Mouse (Mus musculus) midbrain, embryonic 10.5 days (tissue): ENCODE data around the gene Cc2d2b. TPM values are rescaled to one million over a fixed set of nuclear protein-coding genes. Genes with fewer than 3 reads are reported as not detected.
A peak's percentile ranks its signal among the peaks of the same experiment; 100 is the strongest.

Source experiments
- DNase-seq: peaks from one replicate; pipeline ENCODE4 v3.0.0-alpha.2; 2017; ENCODE audit warnings: low spot score
- H3K27ac ChIP-seq: fragments of 300-500 bp; sonication (generic); replicated peaks from 2 replicates; pipeline ENCODE4 v1.5.1; 2016; ENCODE audit warnings: mild to moderate bottlenecking
- H3K27me3 ChIP-seq: fragments of 300-500 bp; sonication (generic); 2 replicates; pipeline ENCODE4 v1.6.1; 2016; ENCODE audit warnings: low read depth, mild to moderate bottlenecking; ENCODE audit not compliant: poor library complexity, severe bottlenecking
- H3K36me3 ChIP-seq: fragments of 300-500 bp; sonication (generic); 2 replicates; pipeline ENCODE4 v1.6.1; 2016; ENCODE audit warnings: mild to moderate bottlenecking, moderate library complexity
- H3K4me1 ChIP-seq: fragments of 300-500 bp; sonication (generic); 2 replicates; pipeline ENCODE4 v1.6.1; 2016
- H3K4me3 ChIP-seq: fragments of 300-500 bp; sonication (generic); 2 replicates; pipeline ENCODE4 v1.5.1; 2016; ENCODE audit warnings: mild to moderate bottlenecking, moderate library complexity
- H3K9me3 ChIP-seq: fragments of 300-500 bp; sonication (generic); replicated peaks from 2 replicates; pipeline ENCODE4 v1.6.1; 2016; ENCODE audit warnings: mild to moderate bottlenecking
- WGBS: fragments of 180-500 bp; shearing (Covaris S2); methylation state at CpG from one replicate; pipeline ENCODE4 v1.1.7; 2016; 5-methylcytosine and 5-hydroxymethylcytosine counted together
- polyA plus RNA-seq: library from polyadenylated mRNA; unstranded; fragments of >200 nt; fragmentation: Nextera tagmentation; extraction: Ambion mirVana; gene quantifications from 2 replicates; pipeline ENCODE4 v1.2.1, GENCODE M21; 2016

The Cc2d2b gene
- polyA plus RNA-seq, 1 experiment from 2014 or later: 0.06 TPM

- H3K36me3 ChIP-seq: no peaks in the 10 kb centered on the region
- no peaks in the 10 kb centered on the region for H3K4me1 ChIP-seq
- no peaks in the 10 kb centered on the region for H3K27me3 ChIP-seq
- DNase-seq: no peak
- H3K27ac ChIP-seq: no peak overlapping the region
- WGBS: 86% methylated on average over 4 of the region's 4 CpGs
- no peaks in the 10 kb centered on the region for H3K9me3 ChIP-seq
- H3K4me3 ChIP-seq: no peak overlapping the region
Observed at GRCm38 (mm10) chr19:40728213-40728612, 20.3 kb upstream of the Cc2d2b start.

GRCm38 (mm10) chr19:40728732-40729420 is 19.7 kb upstream of the Cc2d2b start:
- H3K27ac ChIP-seq: no peak overlapping the region
- H3K36me3 ChIP-seq: no peaks in the 10 kb centered on the region
- no peaks in the 10 kb centered on the region for H3K4me1 ChIP-seq
- no peak overlapping the region for H3K4me3 ChIP-seq
- no peak for DNase-seq
- H3K9me3 ChIP-seq: no peaks in the 10 kb centered on the region
- no peaks in the 10 kb centered on the region for H3K27me3 ChIP-seq
- 77% methylated on average over 12 of the region's 12 CpGs for WGBS

- 85% methylated on average over 10 of the region's 10 CpGs for WGBS
- H3K9me3 ChIP-seq: no peaks in the 10 kb centered on the region
- no peaks in the 10 kb centered on the region for H3K36me3 ChIP-seq
- H3K27ac ChIP-seq: no peak overlapping the region
- no peak overlapping the region for H3K4me3 ChIP-seq
- no peaks in the 10 kb centered on the region for H3K27me3 ChIP-seq
- H3K4me1 ChIP-seq: peaks cover 12% of the 10 kb centered on the region
- DNase-seq: no peak
Observed at GRCm38 (mm10) chr19:40733409-40733808, 15.1 kb upstream of the Cc2d2b start.

DNA sequence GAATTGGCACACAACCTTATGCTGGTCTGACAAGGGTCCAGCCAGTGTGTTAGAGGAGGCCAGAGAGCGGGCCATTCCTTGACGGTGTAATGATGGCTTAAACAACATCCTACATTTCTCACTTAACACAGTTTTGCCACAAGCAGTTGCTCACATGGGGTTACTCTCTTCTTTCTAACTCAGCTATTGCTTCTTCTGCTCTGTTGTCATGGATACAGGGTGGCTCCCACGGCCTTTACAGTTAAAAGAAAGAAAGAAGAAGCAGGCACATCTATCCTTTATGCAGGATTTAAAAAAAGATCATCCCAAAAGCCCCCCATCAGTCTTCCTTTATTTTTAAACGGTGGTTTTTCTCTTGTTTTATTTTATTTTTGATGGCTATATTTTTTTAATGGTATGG is 14.7 kb upstream of the Cc2d2b start:
- Histone ChIP-seq H3K27me3 (no peaks in the 10 kb centered on the region), H3K36me3 (no peaks in the 10 kb centered on the region), H3K4me3 (no peak overlapping the region), H3K9me3 (no peaks in the 10 kb centered on the region), H3K4me1 (peaks cover 14% of the 10 kb centered on the region), H3K27ac (no peak overlapping the region)
- DNase-seq: no peak
- WGBS: 75% methylated on average over 4 of the region's 4 CpGs

DNA sequence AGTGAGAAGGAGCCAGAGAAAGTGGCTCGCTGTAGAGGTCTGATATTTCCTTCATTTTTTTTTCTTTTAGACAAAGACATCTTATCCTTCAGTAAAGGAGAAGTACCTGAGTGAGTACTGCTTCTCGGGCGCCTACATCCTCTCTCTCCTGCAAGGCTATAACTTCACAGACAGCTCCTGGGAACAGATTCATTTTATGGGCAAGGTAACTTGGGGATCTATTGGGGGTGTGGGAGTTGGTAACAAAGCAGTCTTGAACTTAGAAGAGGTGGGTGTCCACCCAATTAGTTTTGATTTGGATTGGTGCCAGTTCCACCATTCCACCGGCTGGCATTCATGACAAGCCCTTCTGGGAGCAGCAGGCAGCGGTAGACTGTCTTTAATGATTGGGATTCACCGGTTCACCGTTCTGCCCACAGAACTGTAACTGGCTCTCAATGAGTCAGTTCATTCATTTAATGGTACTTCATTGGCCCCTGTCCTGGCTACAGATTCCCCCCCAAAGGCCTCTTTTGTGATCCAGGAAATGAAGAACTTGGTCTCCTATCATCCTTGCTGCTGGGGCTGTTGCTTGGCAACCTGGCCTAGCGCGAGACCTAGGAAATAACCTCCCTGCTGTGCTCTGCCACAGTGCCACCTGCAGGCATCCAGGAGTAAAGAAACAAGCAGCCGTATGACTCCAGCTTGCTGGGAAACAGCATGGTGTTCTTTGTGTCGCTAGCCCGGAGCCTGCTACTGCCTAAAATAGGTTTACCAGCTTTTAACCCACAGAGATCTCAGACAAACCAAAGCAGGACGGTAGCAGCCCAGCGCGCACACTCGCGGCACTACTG is 11.7 kb upstream of the Cc2d2b start:
- Histone ChIP-seq H3K27me3 (no peaks in the 10 kb centered on the region), H3K27ac (peak overlapping the region; percentile 85), H3K4me3 (peak overlapping the region; percentile 41), H3K9me3 (no peaks in the 10 kb centered on the region), H3K36me3 (no peaks in the 10 kb centered on the region), H3K4me1 (peaks cover 15% of the 10 kb centered on the region)
- WGBS: 28% methylated on average over 17 of the region's 17 CpGs
- peak; percentile 86 for DNase-seq

DNA sequence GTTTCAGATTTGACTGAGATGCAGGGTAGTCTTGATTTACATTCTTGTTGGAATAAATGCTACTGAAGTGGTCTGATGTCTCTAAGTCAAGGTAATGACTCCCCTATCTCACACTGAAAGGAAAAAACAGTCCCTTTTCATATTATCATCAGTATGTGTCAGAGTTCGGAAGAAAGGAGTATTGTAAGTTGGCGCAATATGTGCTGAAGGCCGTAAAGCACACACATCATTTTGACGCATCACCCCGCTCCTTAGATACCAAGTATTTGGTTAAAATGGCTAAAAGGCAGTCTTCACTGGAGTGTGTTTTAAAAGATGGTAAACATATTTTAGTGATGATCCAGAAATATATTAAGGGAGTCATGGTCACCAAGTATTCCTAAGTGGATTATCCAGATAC is 10.9 kb upstream of the Cc2d2b start:
- Histone ChIP-seq H3K27me3 (no peaks in the 10 kb centered on the region), H3K4me3 (peak overlapping the region; percentile 41), H3K4me1 (peaks cover 15% of the 10 kb centered on the region), H3K9me3 (no peaks in the 10 kb centered on the region), H3K36me3 (no peaks in the 10 kb centered on the region), H3K27ac (peak overlapping the region; percentile 85)
- DNase-seq: no peak
- 90% methylated on average over 5 of the region's 5 CpGs for WGBS

- Histone ChIP-seq H3K27ac (no peak overlapping the region), H3K4me1 (peaks cover 15% of the 10 kb centered on the region), H3K36me3 (no peaks in the 10 kb centered on the region), H3K27me3 (no peaks in the 10 kb centered on the region), H3K9me3 (no peaks in the 10 kb centered on the region), H3K4me3 (no peak overlapping the region)
- WGBS: 88% methylated on average over 13 of the region's 13 CpGs
- no peak for DNase-seq
Observed at GRCm38 (mm10) chr19:40738683-40739324, 9.7 kb upstream of the Cc2d2b start.

- Histone ChIP-seq H3K27ac (no peak overlapping the region), H3K4me3 (no peak overlapping the region)
- DNase-seq: no peak
Observed at GRCm38 (mm10) chr19:40746603-40747002, 1.9 kb upstream of the Cc2d2b start.

DNA sequence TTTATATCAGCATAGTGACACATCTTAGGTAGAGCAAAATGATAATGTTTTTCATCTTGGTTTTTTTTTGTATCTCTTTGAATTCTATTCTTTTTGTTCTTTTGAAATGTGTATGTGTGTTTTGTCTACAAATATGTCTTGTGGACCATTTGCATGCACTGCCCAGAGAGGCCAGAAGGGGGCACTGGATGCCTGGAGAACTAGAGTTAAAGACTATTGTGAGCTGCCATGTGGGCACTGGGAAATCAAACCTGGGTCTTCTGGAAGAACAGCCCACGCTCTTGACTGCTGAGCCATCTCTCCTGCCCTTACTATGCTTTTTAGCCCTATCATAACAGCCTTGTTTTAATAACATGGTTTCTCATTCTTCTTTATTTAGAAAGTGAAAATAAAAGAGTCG is 5.8 kb downstream of the Cc2d2b start:
- Histone ChIP-seq H3K36me3 (no peaks in the 10 kb centered on the region), H3K27ac (no peak overlapping the region), H3K9me3 (no peaks in the 10 kb centered on the region), H3K4me3 (no peak overlapping the region), H3K27me3 (no peaks in the 10 kb centered on the region), H3K4me1 (peaks cover 4% of the 10 kb centered on the region; the same call in 1 of the 2 replicates)
- WGBS: 72% methylated on average over 2 of the region's 2 CpGs
- DNase-seq: peak; percentile 45

More at GRCm38 (mm10) chr19:40746603-40747002, 1.9 kb upstream of the Cc2d2b start:
- no peaks in the 10 kb centered on the region for H3K4me1 ChIP-seq
- H3K27me3 ChIP-seq: no peaks in the 10 kb centered on the region
- H3K9me3 ChIP-seq: no peaks in the 10 kb centered on the region
- no peaks in the 10 kb centered on the region for H3K36me3 ChIP-seq
- WGBS: 55% methylated on average over 4 of the region's 4 CpGs

DNA sequence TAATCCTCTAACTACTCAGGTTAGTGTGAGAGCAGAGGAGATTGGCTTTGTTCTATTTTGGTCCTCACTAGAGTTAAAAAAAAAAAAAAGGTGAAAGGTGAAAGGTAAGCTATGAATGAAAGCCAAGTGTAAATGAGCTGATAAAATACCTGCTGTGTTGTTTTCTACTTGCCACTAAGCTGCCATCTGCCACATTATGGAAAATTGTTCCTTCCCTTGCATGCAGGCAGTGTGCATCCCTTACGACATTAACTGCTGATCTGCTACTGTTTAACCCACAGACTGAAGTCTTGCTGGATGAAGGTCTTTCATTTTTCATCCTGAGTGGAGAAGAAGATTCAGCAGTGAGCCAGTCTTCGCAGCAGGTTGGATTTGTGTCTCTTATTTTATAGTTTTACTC is 11.5 kb downstream of the Cc2d2b start:
- no peak for DNase-seq
- peaks cover 11% of the 10 kb centered on the region for H3K27me3 ChIP-seq
- H3K4me3 ChIP-seq: no peak overlapping the region
- no peaks in the 10 kb centered on the region for H3K36me3 ChIP-seq
- WGBS: 79% methylated on average over 2 of the region's 2 CpGs
- no peaks in the 10 kb centered on the region for H3K9me3 ChIP-seq
- H3K27ac ChIP-seq: no peak overlapping the region
- peaks cover 7% of the 10 kb centered on the region for H3K4me1 ChIP-seq

DNA sequence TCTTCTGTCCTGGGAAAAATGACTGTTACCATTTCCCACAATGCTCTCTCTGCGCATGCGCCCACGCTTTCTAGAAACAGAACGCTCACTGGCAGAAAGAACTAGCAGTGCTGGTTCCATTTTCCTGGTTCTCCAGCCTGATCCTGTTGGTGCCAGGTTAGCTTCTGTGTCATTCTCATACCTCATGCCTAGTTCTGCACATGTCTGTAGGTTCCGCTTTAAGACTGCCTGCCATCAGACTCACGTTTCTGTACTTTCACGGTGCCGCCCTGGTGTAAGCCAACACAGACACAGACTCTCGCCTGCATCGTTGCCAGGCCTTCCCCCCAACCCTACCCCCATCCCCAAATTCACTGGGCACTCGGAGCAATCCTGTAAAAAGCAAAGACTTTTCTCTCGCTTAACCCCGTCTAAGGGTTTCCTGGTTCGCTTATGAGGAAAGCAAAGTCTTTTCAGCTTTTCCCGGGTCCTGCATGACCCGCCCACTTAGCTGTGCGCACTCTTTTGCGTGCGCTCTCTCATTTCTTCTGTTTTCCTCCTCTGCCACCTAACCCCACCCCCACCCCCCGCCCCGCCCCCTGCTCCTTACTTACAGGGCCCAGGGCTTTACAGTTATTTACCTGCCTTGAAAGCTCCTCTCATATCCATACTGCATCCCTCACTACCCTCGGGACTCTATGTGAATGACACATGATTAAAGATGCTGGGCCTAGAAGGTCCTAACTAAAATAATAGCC is 13.6 kb downstream of the Cc2d2b start:
- Histone ChIP-seq H3K27ac (no peak overlapping the region), H3K27me3 (peaks cover 11% of the 10 kb centered on the region), H3K9me3 (no peaks in the 10 kb centered on the region), H3K4me1 (peaks cover 7% of the 10 kb centered on the region), H3K4me3 (peak overlapping the region; percentile 33), H3K36me3 (no peaks in the 10 kb centered on the region)
- no peak for DNase-seq
- WGBS: 40% methylated on average over 22 of the region's 22 CpGs

DNA sequence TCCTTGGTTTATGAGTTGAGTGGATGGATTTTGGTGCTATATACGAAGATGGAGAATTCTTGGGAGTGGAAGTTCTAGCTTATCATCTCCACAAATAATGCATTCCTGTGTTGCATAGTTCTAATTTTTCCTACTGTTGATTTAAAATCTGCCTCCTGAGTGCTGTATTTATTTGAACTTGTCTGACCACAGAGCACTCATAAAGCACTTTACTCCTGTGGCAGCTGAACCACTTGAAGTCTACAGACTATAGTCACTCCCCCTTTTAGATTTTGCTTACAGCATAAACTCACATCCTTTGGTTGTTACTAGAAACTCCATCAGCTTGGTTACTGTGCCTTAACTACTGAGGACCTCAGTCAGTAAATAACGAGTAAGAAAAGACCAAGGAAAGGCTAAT is 18.6 kb downstream of the Cc2d2b start:
- 90% methylated on average over 2 of the region's 2 CpGs for WGBS
- Histone ChIP-seq H3K36me3 (no peaks in the 10 kb centered on the region), H3K27me3 (no peaks in the 10 kb centered on the region), H3K27ac (no peak overlapping the region), H3K4me1 (peaks cover 8% of the 10 kb centered on the region), H3K9me3 (no peaks in the 10 kb centered on the region), H3K4me3 (no peak overlapping the region)
- DNase-seq: no peak
